Mouse (Mus musculus) E14TG2a.4 (cell line): ENCODE results near the gene Med23.

Source experiments
- H3K27me3 ChIP-seq: 2 replicates; pipeline ENCODE4 v1.6.1; 2014; ENCODE audit warnings: low read length, control low read depth; ENCODE audit not compliant: insufficient read depth
- H3K36me3 ChIP-seq: 2 replicates; pipeline ENCODE4 v1.6.1; 2014; ENCODE audit warnings: low read length, control low read depth; ENCODE audit not compliant: insufficient read depth
- H3K4me1 ChIP-seq: replicated peaks from 2 replicates; pipeline ENCODE4 v1.6.1; 2014; ENCODE audit warnings: low read depth, low read length, control low read depth
- H3K4me3 ChIP-seq: replicated peaks from 2 replicates; pipeline ENCODE4 v1.5.1; 2014; ENCODE audit warnings: mild to moderate bottlenecking, low read length
- H3K9me3 ChIP-seq: 2 replicates; pipeline ENCODE4 v1.6.1; 2014; ENCODE audit warnings: low read length, control low read depth
- CTCF ChIP-seq: conservative IDR thresholded peaks from 2 replicates; pipeline ENCODE4 v1.5.1; 2014; ENCODE audit warnings: low read length
- NANOG ChIP-seq: IDR thresholded peaks from 2 replicates; pipeline ENCODE4 v1.6.1; 2014; ENCODE audit warnings: borderline replicate concordance, low read length, mixed read lengths
- POU5F1 ChIP-seq: IDR thresholded peaks from 2 replicates; pipeline ENCODE4 v1.6.1; 2014; ENCODE audit warnings: low read length, borderline replicate concordance

The Med23 gene

GRCm38 (mm10) chr10:24911199-24911598 lies 41.4 kb downstream of the Med23 start:
- no peak overlapping the region for H3K4me3 ChIP-seq
- H3K36me3 ChIP-seq = peaks cover 96% of the 10 kb centered on the region
- TF ChIP-seq NANOG = no peak
- no peak for TF ChIP-seq CTCF
- TF ChIP-seq POU5F1 = no peak
- no peaks in the 10 kb centered on the region for H3K27me3 ChIP-seq
- no peaks in the 10 kb centered on the region for H3K9me3 ChIP-seq
- H3K4me1 ChIP-seq = no peaks in the 10 kb centered on the region

- Histone ChIP-seq H3K27me3 (no peaks in the 10 kb centered on the region), H3K4me1 (peaks cover 8% of the 10 kb centered on the region), H3K4me3 (no peak overlapping the region), H3K9me3 (no peaks in the 10 kb centered on the region), H3K36me3 (peaks cover 83% of the 10 kb centered on the region)
- TF ChIP-seq CTCF (no peak), NANOG (no peak), POU5F1 (no peak)
Measured at GRCm38 (mm10) chr10:24912576-24912975, 42.8 kb downstream of the Med23 start.

GRCm38 (mm10) chr10:24915486-24915885 lies 45.7 kb downstream of the Med23 start:
- Histone ChIP-seq H3K4me3 (no peak overlapping the region), H3K4me1 (peaks cover 8% of the 10 kb centered on the region)
- no peak for TF ChIP-seq POU5F1
- TF ChIP-seq NANOG = no peak
- no peak for TF ChIP-seq CTCF

GRCm38 (mm10) chr10:24922977-24923376 lies 53.2 kb downstream of the Med23 start:
- 0 out of 2 replicates have a peak, but pooled peaks cover 6% of the 10 kb centered on the region for H3K36me3 ChIP-seq
- H3K4me1 ChIP-seq = peaks cover 7% of the 10 kb centered on the region
- no peak overlapping the region for H3K4me3 ChIP-seq
- TF ChIP-seq CTCF = no peak
- TF ChIP-seq POU5F1 = no peak
- TF ChIP-seq NANOG = no peak
- no peaks in the 10 kb centered on the region for H3K27me3 ChIP-seq
- no peaks in the 10 kb centered on the region for H3K9me3 ChIP-seq

More at GRCm38 (mm10) chr10:24915486-24915885, 45.7 kb downstream of the Med23 start:
- Histone ChIP-seq H3K9me3 (no peaks in the 10 kb centered on the region), H3K36me3 (peaks cover 63% of the 10 kb centered on the region), H3K27me3 (no peaks in the 10 kb centered on the region)

GRCm38 (mm10) chr10:24924296-24924695 lies 54.5 kb downstream of the Med23 start:
- Histone ChIP-seq H3K4me3 (no peak overlapping the region), H3K9me3 (no peaks in the 10 kb centered on the region), H3K4me1 (peaks cover 10% of the 10 kb centered on the region), H3K36me3 (no peaks in the 10 kb centered on the region), H3K27me3 (no peaks in the 10 kb centered on the region)
- no peak for TF ChIP-seq NANOG
- no peak for TF ChIP-seq CTCF
- TF ChIP-seq POU5F1 = no peak

- H3K4me3 ChIP-seq = no peak overlapping the region
- no peak for TF ChIP-seq POU5F1
- TF ChIP-seq NANOG = no peak
- TF ChIP-seq CTCF = no peak
- H3K9me3 ChIP-seq = no peaks in the 10 kb centered on the region
- peaks cover 10% of the 10 kb centered on the region for H3K4me1 ChIP-seq
- no peaks in the 10 kb centered on the region for H3K36me3 ChIP-seq
- no peaks in the 10 kb centered on the region for H3K27me3 ChIP-seq
Measured at GRCm38 (mm10) chr10:24926380-24926779, 56.6 kb downstream of the Med23 start.

- Histone ChIP-seq H3K4me1 (peaks cover 10% of the 10 kb centered on the region), H3K9me3 (no peaks in the 10 kb centered on the region), H3K27me3 (no peaks in the 10 kb centered on the region), H3K36me3 (no peaks in the 10 kb centered on the region), H3K4me3 (peak within 1 kb of the TSS; percentile 17; the same call in 1 of the 2 replicates)
- TF ChIP-seq POU5F1 = no peak
- no peak for TF ChIP-seq NANOG
- TF ChIP-seq CTCF = no peak
Measured at GRCm38 (mm10) chr10:24926962-24927720, 57.4 kb downstream of the Med23 start, which contains the start of gene Arg1. TSS of gene Arg1 (minus strand) at chr10:24927484.

GRCm38 (mm10) chr10:24928072-24928471 lies 58.3 kb downstream of the Med23 start:
- Histone ChIP-seq H3K4me1 (peaks cover 10% of the 10 kb centered on the region), H3K9me3 (no peaks in the 10 kb centered on the region), H3K4me3 (peak overlapping the region; percentile 17; the same call in 1 of the 2 replicates), H3K27me3 (no peaks in the 10 kb centered on the region), H3K36me3 (no peaks in the 10 kb centered on the region)
- TF ChIP-seq POU5F1 (no peak), NANOG (no peak), CTCF (no peak)

- no peaks in the 10 kb centered on the region for H3K27me3 ChIP-seq
- H3K36me3 ChIP-seq = no peaks in the 10 kb centered on the region
- H3K4me1 ChIP-seq = peaks cover 10% of the 10 kb centered on the region
- no peak overlapping the region for H3K4me3 ChIP-seq
- H3K9me3 ChIP-seq = no peaks in the 10 kb centered on the region
- TF ChIP-seq POU5F1 = no peak
- no peak for TF ChIP-seq CTCF
- no peak for TF ChIP-seq NANOG
Measured at GRCm38 (mm10) chr10:24930143-24930542, 60.4 kb downstream of the Med23 start.
